ENCODE assay signal across 14 mouse cellular contexts in the genomic region with DNA sequence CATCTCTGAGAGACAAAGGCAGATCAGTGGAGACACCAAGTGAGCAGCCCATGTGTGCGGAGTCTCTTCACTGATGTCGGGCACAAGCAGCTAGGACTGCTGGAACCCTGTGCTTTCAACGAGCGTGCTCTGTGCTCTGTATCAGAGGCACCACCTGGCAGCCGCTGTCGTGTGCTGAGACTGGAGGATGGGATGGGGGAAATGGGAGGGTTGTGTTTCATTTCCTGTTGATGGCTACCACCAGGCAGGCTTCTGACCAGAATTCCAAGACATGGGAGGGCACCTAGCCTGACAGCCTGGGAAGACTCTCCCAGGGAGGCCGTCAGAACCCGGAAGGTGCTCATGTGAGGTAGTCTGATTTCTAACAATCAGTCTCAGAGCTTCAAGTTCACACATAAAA.
DNase-seq lines count a peak whose midpoint lies in the region; TF ChIP-seq lines count a peak whose summit lies in the region.
"Had no signal": no experiment of that assay in that cellular context is flagged by ENCODE, and none has a peak within 500 bp of the region (broad histone marks: within the 10 kb centered on the region; RNA-seq: fewer than 3 reads in every experiment).

No protein-coding gene starts in this region.

- WGBS in heart, adult 2 months: 36% methylated on average over 8 of the region's 8 CpGs
- WGBS in thymus, adult 2 months: 34% methylated on average over 8 of the region's 8 CpGs

- no peaks in the 10 kb centered on the region for H3K27me3 ChIP-seq in heart, adult 2 months (ENCODE audit: control insufficient read depth, insufficient read depth, low read length)
- H3K27me3 ChIP-seq in thymus, adult 2 months (ENCODE audit: control insufficient read depth, insufficient read depth, low read length): no peaks in the 10 kb centered on the region
- H3K27me3 ChIP-seq: heart, embryonic 13.5 days; neural tube, embryonic 13.5 days had no signal

- H3K36me3 ChIP-seq in heart, adult 2 months (ENCODE audit: control insufficient read depth, insufficient read depth, low read length): no peaks in the 10 kb centered on the region
- H3K36me3 ChIP-seq in thymus, adult 2 months (ENCODE audit: control insufficient read depth, insufficient read depth, low read length): no peaks in the 10 kb centered on the region
- H3K36me3 ChIP-seq: heart, embryonic 13.5 days; neural tube, embryonic 13.5 days had no signal

- DNase-seq in heart, adult 2 months: no peak
- no peak for DNase-seq in heart, postnatal 14 days
- DNase-seq in thymus, postnatal 0 days (ENCODE audit: low spot score): peak; percentile 26
- no peak for DNase-seq in thymus, adult 2 months
- peak; percentile 19 to 40 for DNase-seq in kidney, postnatal 4 days
- DNase-seq in cerebellum, adult 11 months: no peak
- DNase-seq in gastrocnemius, postnatal 25 days: no peak
- no peak for DNase-seq in layer of hippocampus, adult 8-10 months (ENCODE audit: low spot score in 2 of 2)
- DNase-seq: adrenal gland, adult 2 months; cerebellum, postnatal 14 days; thymus, postnatal 36 days had no signal

- no peaks in the 10 kb centered on the region for H3K79me2 ChIP-seq in heart, adult 2 months (replicated peaks; ENCODE audit: control insufficient read depth, insufficient read depth, low read length)

- H3K9ac ChIP-seq in heart, adult 2 months (ENCODE audit: low read depth, low read length): no peak overlapping the region
- H3K9ac ChIP-seq: heart, embryonic 13.5 days; neural tube, embryonic 13.5 days had no signal

- peaks cover 16% of the 10 kb centered on the region for H3K4me1 ChIP-seq in heart, adult 2 months (ENCODE audit: control insufficient read depth, insufficient read depth, low read length)
- peaks cover 12% of the 10 kb centered on the region for H3K4me1 ChIP-seq in thymus, adult 2 months (replicated peaks; ENCODE audit: control insufficient read depth, insufficient read depth, low read length)
- H3K4me1 ChIP-seq: neural tube, embryonic 13.5 days had no signal

- no peak for TF ChIP-seq POLR2A in heart, adult 2 months (IDR thresholded peaks at IDR 0.05; ENCODE audit: insufficient read depth, low read depth, low read length)
- TF ChIP-seq POLR2A in thymus, adult 2 months (IDR thresholded peaks at IDR 0.05; ENCODE audit: control insufficient read depth, extremely low read depth, insufficient read depth, low read length, poor library complexity): no peak

- intact Hi-C loops in heart, adult 2 months (cut with DNase I): loop anchor here (5.0 kb wide), 2 partner anchors 220 to 615 kb away; no protein-coding TSS in a partner anchor
- intact Hi-C loops in heart, postnatal 14 days (cut with DNase I): loop anchor here (2.0 to 5.0 kb wide), 5 partner anchors 50 to 613 kb away; no protein-coding TSS in a partner anchor

- 0 out of 2 replicates have a peak, but pooled peaks have one; percentile 33 for TF ChIP-seq EP300 in heart, adult 2 months (IDR thresholded peaks at IDR 0.05; ENCODE audit: insufficient read depth, low read depth, low read length)

- H3K4me3 ChIP-seq in heart, adult 2 months: no peak overlapping the region
- H3K4me3 ChIP-seq in thymus, adult 2 months (ENCODE audit: control insufficient read depth, insufficient read depth, low read length): no peak overlapping the region
- H3K4me3 ChIP-seq: heart, embryonic 13.5 days; layer of hippocampus, adult 2 months; neural tube, embryonic 13.5 days had no signal

- no peak overlapping the region; the same call in 1 of the 2 replicates for H3K27ac ChIP-seq in heart, adult 2 months
- no peak overlapping the region for H3K27ac ChIP-seq in thymus, adult 2 months (ENCODE audit: control insufficient read depth, insufficient read depth, low read length)
- H3K27ac ChIP-seq: layer of hippocampus, adult 2 months; neural tube, embryonic 13.5 days had no signal

- no peak for TF ChIP-seq CTCF in heart, adult 2 months (IDR thresholded peaks at IDR 0.05)
- TF ChIP-seq CTCF in thymus, adult 2 months (IDR thresholded peaks at IDR 0.05; ENCODE audit: borderline replicate concordance, control insufficient read depth, extremely low read depth, insufficient read depth, low read length, poor library complexity): no peak

Comparison
In these comparisons a context has a peak if more than half of its experiments do, and no peak if none do; other contexts are left out.
1. DNase-seq: peak in thymus, postnatal 0 days (single experiment) and kidney, postnatal 4 days (2 of 2); none in heart, adult 2 months (0 of 2), heart, postnatal 14 days (0 of 2), thymus, adult 2 months (single experiment), cerebellum, adult 11 months (single experiment), gastrocnemius, postnatal 25 days (single experiment) and layer of hippocampus, adult 8-10 months (0 of 2).